Mouse (Mus musculus) MEL (cell line): ENCODE data around the gene Ppil3. TPM values are rescaled to one million over a fixed set of nuclear protein-coding genes. Genes with fewer than 3 reads are reported as not detected.

Experiments
- DNase-seq: peaks from one replicate; pipeline ENCODE4 v3.0.0; 2011; ENCODE audit warnings: low read depth, low spot score
- H3K27ac ChIP-seq: 2 replicates; pipeline ENCODE4 v1.5.1; 2012; ENCODE audit warnings: low read depth, mild to moderate bottlenecking, control low read depth, low read length, moderate library complexity; ENCODE audit not compliant: control insufficient read depth
- H3K27me3 ChIP-seq, 2 experiments: fragments of 150-350 bp in 1 of 2; sonication (generic) in 1 of 2; 2 replicates each; pipeline ENCODE4 v1.6.1; 2012; ENCODE audit warnings: low read length in 2 of 2, mild to moderate bottlenecking in 2 of 2, improper control_type of control experiment in 1 of 2, moderate library complexity in 1 of 2; ENCODE audit not compliant: insufficient read depth in 2 of 2, control insufficient read depth in 1 of 2
- H3K36me3 ChIP-seq, 2 experiments: 2 replicates each; pipeline ENCODE4 v1.6.1; 2012 to 2014; ENCODE audit warnings: low read length in 2 of 2, improper control_type of control experiment in 1 of 2, inconsistent platforms in 1 of 2, mild to moderate bottlenecking in 1 of 2; ENCODE audit not compliant: insufficient read depth in 2 of 2, control insufficient read depth in 1 of 2
- H3K4me1 ChIP-seq, 2 experiments: fragments of 150-350 bp in 1 of 2; sonication (generic) in 1 of 2; 2 replicates each; pipeline ENCODE4 v1.6.1; 2012; ENCODE audit warnings: low read length in 2 of 2, improper control_type of control experiment in 1 of 2, mild to moderate bottlenecking in 1 of 2; ENCODE audit not compliant: insufficient read depth in 2 of 2, control insufficient read depth in 1 of 2
- H3K4me3 ChIP-seq, 2 experiments: fragments of 150-350 bp in 1 of 2; sonication (generic) in 1 of 2; 2 replicates each; pipeline ENCODE4 v1.5.1; 2012; ENCODE audit warnings: low read depth in 2 of 2, low read length in 2 of 2, mild to moderate bottlenecking in 2 of 2, moderate library complexity in 2 of 2, control low read depth in 1 of 2, improper control_type of control experiment in 1 of 2; ENCODE audit not compliant: control insufficient read depth in 1 of 2, insufficient read depth in 1 of 2
- H3K79me2 ChIP-seq: 2 replicates; pipeline ENCODE4 v1.6.1; 2012; ENCODE audit warnings: mild to moderate bottlenecking, low read length, moderate library complexity; ENCODE audit not compliant: control insufficient read depth, poor library complexity, insufficient read depth
- H3K9ac ChIP-seq: 2 replicates; pipeline ENCODE4 v1.6.1; 2012; ENCODE audit warnings: low read depth, mild to moderate bottlenecking, control low read depth, low read length, moderate library complexity; ENCODE audit not compliant: control insufficient read depth, poor library complexity, severe bottlenecking
- H3K9me3 ChIP-seq: fragments of 150-350 bp; sonication (generic); replicated peaks from 2 replicates; pipeline ENCODE4 v1.6.1; 2012; ENCODE audit warnings: mild to moderate bottlenecking, low read length, improper control_type of control experiment, moderate library complexity; ENCODE audit not compliant: insufficient read depth
- CHD1 ChIP-seq: IDR thresholded peaks from 2 replicates; pipeline ENCODE4 v1.6.1; 2012; ENCODE audit warnings: low read depth, mild to moderate bottlenecking, inconsistent platforms, low read length, improper control_type of control experiment
- CHD2 ChIP-seq: IDR thresholded peaks from 2 replicates; pipeline ENCODE4 v1.6.1; 2011; ENCODE audit warnings: low read length, improper control_type of control experiment
- CTCF ChIP-seq, 3 experiments: IDR thresholded peaks in 2 of 3; conservative IDR thresholded peaks in 1 of 3; 2 replicates each; pipeline ENCODE4 v1.5.1; 2011 to 2012; ENCODE audit warnings: low read length in 3 of 3, low read depth in 2 of 3, mild to moderate bottlenecking in 2 of 3, improper control_type of control experiment in 1 of 3, inconsistent platforms in 1 of 3, mixed read lengths in 1 of 3, moderate library complexity in 1 of 3; ENCODE audit not compliant: control insufficient read depth in 1 of 3, insufficient read depth in 1 of 3, poor library complexity in 1 of 3, severe bottlenecking in 1 of 3
- E2F4 ChIP-seq: IDR thresholded peaks from 2 replicates; pipeline ENCODE4 v1.6.1; 2011; ENCODE audit warnings: low read depth, low read length, improper control_type of control experiment, borderline replicate concordance
- EP300 ChIP-seq, 2 experiments: IDR thresholded peaks; 2 replicates each; pipeline ENCODE4 v1.6.1; 2011; ENCODE audit warnings: improper control_type of control experiment in 2 of 2, low read length in 2 of 2, low read depth in 1 of 2, mild to moderate bottlenecking in 1 of 2
- ETS1 ChIP-seq: IDR thresholded peaks from 2 replicates; pipeline ENCODE4 v1.6.1; 2012; ENCODE audit warnings: low read depth, mild to moderate bottlenecking, inconsistent platforms, low read length, improper control_type of control experiment, moderate library complexity
- GABPA ChIP-seq: IDR thresholded peaks from 2 replicates; pipeline ENCODE4 v1.6.1; 2012; ENCODE audit warnings: low read depth, mild to moderate bottlenecking, inconsistent platforms, low read length, improper control_type of control experiment, moderate library complexity
- HCFC1 ChIP-seq: IDR thresholded peaks from 2 replicates; pipeline ENCODE4 v1.6.1; 2012; ENCODE audit warnings: low read depth, mild to moderate bottlenecking, inconsistent platforms, low read length, improper control_type of control experiment, moderate library complexity
- MAFK ChIP-seq: IDR thresholded peaks from 2 replicates; pipeline ENCODE4 v1.6.1; 2011; ENCODE audit warnings: low read depth, mild to moderate bottlenecking, low read length, improper control_type of control experiment, borderline replicate concordance
- MAX ChIP-seq: IDR thresholded peaks from 2 replicates; pipeline ENCODE4 v1.6.1; 2011; ENCODE audit warnings: low read length, improper control_type of control experiment
- MEF2A ChIP-seq: IDR thresholded peaks from 2 replicates; pipeline ENCODE4 v1.6.1; 2014; ENCODE audit warnings: low read depth, mild to moderate bottlenecking, inconsistent platforms, low read length, improper control_type of control experiment; ENCODE audit not compliant: poor library complexity, insufficient replicate concordance, severe bottlenecking; ENCODE audit errors: extremely low read depth
- MYC ChIP-seq: IDR thresholded peaks from 2 replicates; pipeline ENCODE4 v1.6.1; 2011; ENCODE audit warnings: low read depth, mild to moderate bottlenecking, low read length, improper control_type of control experiment, moderate library complexity
- RAD21 ChIP-seq: IDR thresholded peaks from 2 replicates; pipeline ENCODE4 v1.6.1; 2011; ENCODE audit warnings: mild to moderate bottlenecking, low read depth, low read length, improper control_type of control experiment
- RCOR1 ChIP-seq: IDR thresholded peaks from 2 replicates; pipeline ENCODE4 v1.6.1; 2012; ENCODE audit warnings: low read depth, mild to moderate bottlenecking, inconsistent platforms, low read length, improper control_type of control experiment
- SMC3 ChIP-seq: IDR thresholded peaks from 2 replicates; pipeline ENCODE4 v1.6.1; 2011; ENCODE audit warnings: low read depth, low read length, improper control_type of control experiment
- TAL1 ChIP-seq: IDR thresholded peaks from 2 replicates; pipeline ENCODE4 v1.6.1; 2012; ENCODE audit warnings: mild to moderate bottlenecking, inconsistent platforms, low read length, moderate library complexity, mixed read lengths
- UBTF ChIP-seq: IDR thresholded peaks from 2 replicates; pipeline ENCODE4 v1.6.1; 2012; ENCODE audit warnings: low read depth, mild to moderate bottlenecking, inconsistent platforms, low read length, improper control_type of control experiment, moderate library complexity, borderline replicate concordance; ENCODE audit not compliant: insufficient read depth
- USF2 ChIP-seq, 2 experiments: IDR thresholded peaks; 2 replicates each; pipeline ENCODE4 v1.6.1; 2011 to 2012; ENCODE audit warnings: improper control_type of control experiment in 2 of 2, low read length in 2 of 2, borderline replicate concordance in 1 of 2, inconsistent platforms in 1 of 2, low read depth in 1 of 2, mild to moderate bottlenecking in 1 of 2; ENCODE audit not compliant: insufficient read depth in 1 of 2
- ZKSCAN1 ChIP-seq: IDR thresholded peaks from 2 replicates; pipeline ENCODE4 v1.6.1; 2012; ENCODE audit warnings: low read depth, mild to moderate bottlenecking, inconsistent platforms, low read length, improper control_type of control experiment, moderate library complexity
- ZNF384 ChIP-seq: IDR thresholded peaks from 2 replicates; pipeline ENCODE4 v1.6.1; 2012; ENCODE audit warnings: low read depth, mild to moderate bottlenecking, inconsistent platforms, low read length, improper control_type of control experiment
- polyA plus RNA-seq, 2 experiments: library from polyadenylated mRNA; stranded (reverse) in 1 of 2; unstranded in 1 of 2; fragments of >175 nt in 1 of 2; fragments of >200 nt in 1 of 2; gene quantifications; 2 replicates each; pipeline versions ENCODE4 v1.2.1 to v1.2.4; 2012; ENCODE audit warnings: low replicate concordance in 2 of 2, low read depth in 1 of 2; ENCODE audit not compliant: insufficient read length in 2 of 2, insufficient read depth in 1 of 2, missing spikeins in 1 of 2
- total RNA-seq: library from RNA; depleted of rRNA; stranded (reverse); fragments of 300-350 nt; gene quantifications from 2 replicates; pipeline ENCODE4 v1.2.3, GENCODE M21; 2012

Gene Ppil3
- total and polyA plus RNA-seq, 3 experiments: 76.8 to 503 (median 84.9) TPM

- TF ChIP-seq GABPA (no peak), ETS1 (no peak), MEF2A (no peak), EP300 (IDR thresholded peaks at IDR 0.05; ENCODE audit: low read depth in 1 of 2, low read length in 2 of 2) (no peak), RCOR1 (no peak), MAFK (no peak), ZNF384 (no peak), CTCF (IDR thresholded peaks at IDR 0.05 in 2 of 3, conservative IDR thresholded peaks at IDR 0.05 in 1 of 3; ENCODE audit: control insufficient read depth in 1 of 3, insufficient read depth in 1 of 3, low read depth in 2 of 3, low read length in 3 of 3, poor library complexity in 1 of 3, severe bottlenecking in 1 of 3) (no peak), SMC3 (no peak), CHD2 (no peak), ZKSCAN1 (no peak), HCFC1 (no peak), MAX (no peak), RAD21 (no peak), MYC (no peak), E2F4 (no peak), USF2 (IDR thresholded peaks at IDR 0.05; ENCODE audit: borderline replicate concordance in 1 of 2, insufficient read depth in 1 of 2, low read depth in 1 of 2, low read length in 2 of 2) (no peak), TAL1 (no peak), CHD1 (no peak), UBTF (no peak)
- Histone ChIP-seq H3K27me3 (no peaks in the 10 kb centered on the region), H3K79me2 (peaks cover 29% of the 10 kb centered on the region), H3K4me1 (peaks cover 11 to 13% of the 10 kb centered on the region in 2 experiments), H3K27ac (no peak overlapping the region), H3K36me3 (peaks cover 20 to 28% of the 10 kb centered on the region in 2 experiments), H3K9me3 (no peaks in the 10 kb centered on the region), H3K9ac (peak overlapping the region; percentile 48), H3K4me3 (peak overlapping the region; percentile 40 to 82)
- peak; percentile 36 for DNase-seq
Observed at GRCm38 (mm10) chr1:58391421-58392267, 53.6 kb downstream of the Ppil3 start.
